Mouse (Mus musculus): Measurements from ENCODE around the gene Alox12.

Alox12 gene

DNA sequence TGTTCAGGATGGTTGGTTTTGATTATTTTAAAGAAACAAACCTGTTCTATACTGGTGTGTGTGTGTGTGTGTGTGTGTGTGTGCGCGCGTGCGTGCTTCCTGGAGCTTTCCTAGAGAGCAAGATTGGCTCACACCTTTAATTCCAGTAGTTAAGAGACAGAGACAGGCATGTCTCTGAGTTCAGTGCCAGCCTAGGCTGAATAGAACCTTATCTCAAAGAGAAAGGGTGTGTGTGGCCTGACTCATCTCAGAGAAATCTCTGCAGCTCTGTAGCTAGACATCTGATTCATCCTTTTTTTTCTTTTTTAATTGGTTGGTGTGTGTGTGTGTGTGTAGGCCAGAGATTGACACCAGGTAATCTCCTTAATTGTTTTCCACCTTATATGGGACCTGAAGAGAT is 3.9 kb upstream of the Alox12 start:
- Histone ChIP-seq H3K27me3 (ENCODE audit: insufficient read depth, low read length) (peaks cover 33% of the 10 kb centered on the region), H3K9me3 (ENCODE audit: low read length) (no peaks in the 10 kb centered on the region), H3K36me3 (ENCODE audit: insufficient read depth, low read length) (no peaks in the 10 kb centered on the region), H3K4me1 (replicated peaks; ENCODE audit: low read depth, low read length) (peaks cover 19% of the 10 kb centered on the region), H3K4me3 (replicated peaks; ENCODE audit: low read length) (no peak overlapping the region)
- no peak for TF ChIP-seq CTCF (conservative IDR thresholded peaks at IDR 0.05; ENCODE audit: low read length)
- TF ChIP-seq POU5F1 (IDR thresholded peaks at IDR 0.05; ENCODE audit: borderline replicate concordance, low read length), result no peak
- no peak for TF ChIP-seq NANOG (IDR thresholded peaks at IDR 0.05; ENCODE audit: borderline replicate concordance, low read length)

DNA sequence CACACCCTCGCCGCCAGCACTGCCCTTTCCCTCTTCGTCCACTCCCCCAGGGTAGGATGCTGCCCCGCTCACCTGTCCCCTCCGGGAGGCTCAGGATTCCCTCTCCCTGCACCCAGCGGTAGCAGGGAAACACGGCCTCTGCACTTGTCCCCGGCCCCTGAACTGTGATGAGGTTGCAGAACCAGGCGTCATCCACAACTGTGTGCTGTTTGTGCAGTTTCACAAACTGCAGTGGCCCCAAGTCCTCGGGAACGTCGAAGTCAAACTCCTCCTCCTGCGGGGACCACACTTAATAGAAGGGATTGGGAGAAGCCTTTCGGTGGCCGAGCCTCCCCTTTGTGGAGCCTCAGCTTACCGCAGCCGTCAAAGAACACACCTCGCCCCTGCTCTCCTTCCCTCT is 816 bp downstream of the Alox12 start:
- Histone ChIP-seq H3K27me3 (ENCODE audit: insufficient read depth, low read length) (peaks cover 75% of the 10 kb centered on the region), H3K36me3 (ENCODE audit: insufficient read depth, low read length) (no peaks in the 10 kb centered on the region), H3K4me3 (replicated peaks; ENCODE audit: low read length) (peak overlapping the region; percentile 70), H3K4me1 (replicated peaks; ENCODE audit: low read depth, low read length) (peaks cover 26% of the 10 kb centered on the region), H3K9me3 (ENCODE audit: low read length) (no peaks in the 10 kb centered on the region)
- TF ChIP-seq NANOG (IDR thresholded peaks at IDR 0.05; ENCODE audit: borderline replicate concordance, low read length) (no peak), CTCF (conservative IDR thresholded peaks at IDR 0.05; ENCODE audit: low read length) (no peak), POU5F1 (IDR thresholded peaks at IDR 0.05; ENCODE audit: borderline replicate concordance, low read length) (no peak)

DNA sequence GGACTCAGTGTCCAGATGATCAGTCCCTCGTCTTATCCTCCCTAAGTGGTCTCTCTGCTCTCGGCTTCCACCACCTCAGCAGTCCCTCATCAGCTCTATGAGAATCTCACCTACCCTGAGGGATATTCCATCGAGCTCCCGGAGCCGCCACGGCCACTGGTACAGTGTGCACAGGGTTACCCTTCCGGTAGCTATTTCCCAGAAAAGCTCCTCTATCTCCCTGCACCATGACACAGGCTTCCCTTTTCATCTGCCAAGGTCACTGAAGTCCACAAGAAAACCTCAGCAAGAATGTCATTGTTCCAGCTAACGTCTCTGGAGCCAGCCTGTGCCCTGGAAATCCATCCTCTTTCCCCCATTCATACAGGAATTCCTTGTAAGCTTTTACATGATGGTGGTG is 3.3 kb downstream of the Alox12 start:
- Histone ChIP-seq H3K9me3 (ENCODE audit: low read length) (no peaks in the 10 kb centered on the region), H3K36me3 (ENCODE audit: insufficient read depth, low read length) (no peaks in the 10 kb centered on the region), H3K4me3 (replicated peaks; ENCODE audit: low read length) (no peak overlapping the region), H3K4me1 (replicated peaks; ENCODE audit: low read depth, low read length) (peaks cover 32% of the 10 kb centered on the region), H3K27me3 (ENCODE audit: insufficient read depth, low read length) (peaks cover 64% of the 10 kb centered on the region)
- no peak for TF ChIP-seq POU5F1 (IDR thresholded peaks at IDR 0.05; ENCODE audit: borderline replicate concordance, low read length)
- TF ChIP-seq CTCF (conservative IDR thresholded peaks at IDR 0.05; ENCODE audit: low read length), result no peak
- no peak for TF ChIP-seq NANOG (IDR thresholded peaks at IDR 0.05; ENCODE audit: borderline replicate concordance, low read length)

DNA sequence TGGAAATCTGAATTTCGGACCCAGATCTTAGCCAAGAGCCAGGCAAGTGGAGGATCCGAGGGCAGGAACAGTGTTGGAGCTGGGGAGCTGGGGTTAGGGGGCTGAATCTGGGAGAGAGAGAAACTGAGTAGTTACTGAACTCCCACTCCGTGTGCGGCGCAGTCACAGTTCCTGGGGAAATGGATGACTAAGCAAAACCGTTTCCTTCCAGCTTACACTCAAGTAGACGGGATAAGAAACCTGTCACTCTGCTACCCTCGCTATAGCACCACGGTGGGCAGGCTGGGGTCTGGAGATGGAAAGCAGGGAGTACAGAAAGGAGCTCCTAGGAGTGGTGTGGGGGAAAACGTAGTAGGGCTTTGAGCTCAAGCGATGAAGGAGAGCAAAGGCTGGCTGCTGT is 5.0 kb downstream of the Alox12 start:
- Histone ChIP-seq H3K4me3 (replicated peaks; ENCODE audit: low read length) (no peak overlapping the region), H3K9me3 (ENCODE audit: low read length) (no peaks in the 10 kb centered on the region), H3K27me3 (ENCODE audit: insufficient read depth, low read length) (peaks cover 57% of the 10 kb centered on the region), H3K4me1 (replicated peaks; ENCODE audit: low read depth, low read length) (peaks cover 40% of the 10 kb centered on the region), H3K36me3 (ENCODE audit: insufficient read depth, low read length) (no peaks in the 10 kb centered on the region)
- TF ChIP-seq NANOG (IDR thresholded peaks at IDR 0.05; ENCODE audit: borderline replicate concordance, low read length) (no peak), CTCF (conservative IDR thresholded peaks at IDR 0.05; ENCODE audit: low read length) (no peak), POU5F1 (IDR thresholded peaks at IDR 0.05; ENCODE audit: borderline replicate concordance, low read length) (no peak)

DNA sequence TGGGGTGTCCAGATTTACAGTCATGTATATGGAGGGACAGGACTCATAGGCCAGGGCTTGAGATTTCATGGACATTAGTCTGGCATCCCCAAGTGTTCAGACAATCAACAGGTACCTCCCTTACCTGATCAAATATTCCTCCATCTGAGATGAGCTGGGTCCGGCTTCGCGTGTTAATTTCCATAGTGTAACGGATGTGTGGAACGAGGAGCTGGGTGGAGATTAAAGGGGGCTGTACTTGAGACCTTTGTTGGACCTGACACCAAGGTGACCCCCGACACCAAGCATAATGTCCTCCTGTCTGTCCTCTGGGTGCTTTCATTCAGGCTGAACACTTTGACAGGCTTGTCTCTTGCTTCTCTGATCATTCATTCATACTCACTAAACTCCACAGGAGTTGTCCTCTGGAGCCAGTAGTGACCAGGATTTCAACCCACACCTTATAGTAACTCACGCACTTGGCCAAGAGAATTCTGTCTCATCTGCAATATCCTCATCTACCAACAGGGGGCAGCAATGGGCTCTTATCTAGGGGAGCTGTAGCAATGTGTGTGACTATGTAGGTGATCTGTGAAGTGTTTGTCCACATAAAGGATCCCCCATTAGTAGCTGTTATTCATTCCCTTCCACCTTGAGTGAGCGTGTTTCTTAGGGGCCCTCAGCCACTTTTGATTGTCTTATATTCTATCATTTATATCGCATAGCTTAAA is 7.9 kb downstream of the Alox12 start:
- peaks cover 29% of the 10 kb centered on the region for H3K27me3 ChIP-seq (ENCODE audit: insufficient read depth, low read length)
- no peak overlapping the region for H3K4me3 ChIP-seq (replicated peaks; ENCODE audit: low read length)
- H3K9me3 ChIP-seq (ENCODE audit: low read length), result no peaks in the 10 kb centered on the region
- TF ChIP-seq CTCF (conservative IDR thresholded peaks at IDR 0.05; ENCODE audit: low read length) (peak; percentile 90), POU5F1 (IDR thresholded peaks at IDR 0.05; ENCODE audit: borderline replicate concordance, low read length) (no peak)
- H3K36me3 ChIP-seq (ENCODE audit: insufficient read depth, low read length), result no peaks in the 10 kb centered on the region
- H3K4me1 ChIP-seq (replicated peaks; ENCODE audit: low read depth, low read length), result peaks cover 27% of the 10 kb centered on the region

DNA sequence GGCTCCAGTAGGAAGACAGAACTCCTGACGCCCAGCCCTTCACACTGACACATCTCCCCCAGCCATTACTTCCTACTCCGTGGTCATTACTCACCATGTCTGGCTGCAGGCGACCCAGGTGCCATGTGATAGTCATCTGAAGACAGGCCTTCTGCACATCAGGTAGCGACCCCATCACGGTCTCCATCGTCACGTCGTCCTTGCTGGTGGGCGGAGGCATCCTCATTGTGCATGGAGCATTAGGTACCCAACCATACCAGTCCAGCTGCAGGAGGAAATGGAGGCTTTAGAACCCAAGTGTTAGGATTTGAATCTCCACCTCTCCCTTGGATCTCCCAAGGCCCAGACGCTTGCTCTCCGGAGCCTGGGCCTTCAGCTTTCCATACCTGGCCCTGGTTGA is 12.6 kb downstream of the Alox12 start:
- H3K9me3 ChIP-seq (ENCODE audit: low read length), result no peaks in the 10 kb centered on the region
- no peak overlapping the region for H3K4me3 ChIP-seq (replicated peaks; ENCODE audit: low read length)
- no peaks in the 10 kb centered on the region for H3K27me3 ChIP-seq (ENCODE audit: insufficient read depth, low read length)
- TF ChIP-seq NANOG (IDR thresholded peaks at IDR 0.05; ENCODE audit: borderline replicate concordance, low read length), result no peak
- TF ChIP-seq POU5F1 (IDR thresholded peaks at IDR 0.05; ENCODE audit: borderline replicate concordance, low read length), result no peak
- no peak for TF ChIP-seq CTCF (conservative IDR thresholded peaks at IDR 0.05; ENCODE audit: low read length)
- H3K36me3 ChIP-seq (ENCODE audit: insufficient read depth, low read length), result no peaks in the 10 kb centered on the region
- H3K4me1 ChIP-seq (replicated peaks; ENCODE audit: low read depth, low read length), result peaks cover 51% of the 10 kb centered on the region

DNA sequence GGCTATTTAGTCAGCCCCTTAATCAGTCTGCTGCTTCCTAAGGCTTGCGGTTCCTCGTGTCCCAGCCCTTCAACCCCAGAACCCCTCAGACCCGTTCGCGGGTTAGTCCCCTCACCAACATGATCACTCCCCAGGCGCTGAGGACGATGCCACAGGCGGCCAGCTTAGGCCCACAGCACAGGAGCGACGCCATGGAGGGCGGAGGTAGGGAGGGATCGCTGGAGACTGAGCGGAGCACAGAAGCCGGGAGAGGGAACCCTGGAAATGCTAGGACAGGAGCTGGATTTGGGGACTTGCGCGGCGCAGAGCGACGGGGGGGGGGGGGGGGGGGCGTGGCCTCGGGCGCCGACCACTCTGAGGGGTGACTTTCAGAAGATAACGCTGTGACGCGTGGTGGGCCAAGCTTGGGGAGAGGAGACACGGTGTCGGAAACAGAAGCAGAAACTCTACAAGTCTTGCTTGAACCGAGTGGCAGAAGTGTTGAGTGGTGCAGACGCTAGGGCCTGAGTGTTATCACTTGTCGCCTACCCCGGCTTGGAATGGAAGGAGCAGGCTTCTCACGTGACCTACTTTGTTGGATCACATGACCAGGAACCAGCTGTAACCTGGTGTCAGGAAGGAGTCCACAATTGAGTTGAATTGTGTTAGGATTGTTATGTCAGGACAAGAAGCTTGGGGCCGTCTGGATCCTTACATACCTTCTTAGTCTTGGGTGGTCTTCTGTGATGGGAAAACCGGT is 15.4 kb downstream of the Alox12 start, which contains the start of the genes Gm21988 and Rnasek:
Gene Gm21988, minus strand, starts transcription at position 290 of the 739 bp plus-strand sequence.
Gene Rnasek, minus strand, starts transcription at position 302 of the 739 bp plus-strand sequence.
- Histone ChIP-seq H3K36me3 (ENCODE audit: insufficient read depth, low read length) (peaks cover 22% of the 10 kb centered on the region), H3K4me1 (replicated peaks; ENCODE audit: low read depth, low read length) (peaks cover 55% of the 10 kb centered on the region), H3K9me3 (ENCODE audit: low read length) (no peaks in the 10 kb centered on the region), H3K4me3 (replicated peaks; ENCODE audit: low read length) (peak within 1 kb of the TSS; percentile 99), H3K27me3 (ENCODE audit: insufficient read depth, low read length) (no peaks in the 10 kb centered on the region)
- no peak for TF ChIP-seq CTCF (conservative IDR thresholded peaks at IDR 0.05; ENCODE audit: low read length)

DNA sequence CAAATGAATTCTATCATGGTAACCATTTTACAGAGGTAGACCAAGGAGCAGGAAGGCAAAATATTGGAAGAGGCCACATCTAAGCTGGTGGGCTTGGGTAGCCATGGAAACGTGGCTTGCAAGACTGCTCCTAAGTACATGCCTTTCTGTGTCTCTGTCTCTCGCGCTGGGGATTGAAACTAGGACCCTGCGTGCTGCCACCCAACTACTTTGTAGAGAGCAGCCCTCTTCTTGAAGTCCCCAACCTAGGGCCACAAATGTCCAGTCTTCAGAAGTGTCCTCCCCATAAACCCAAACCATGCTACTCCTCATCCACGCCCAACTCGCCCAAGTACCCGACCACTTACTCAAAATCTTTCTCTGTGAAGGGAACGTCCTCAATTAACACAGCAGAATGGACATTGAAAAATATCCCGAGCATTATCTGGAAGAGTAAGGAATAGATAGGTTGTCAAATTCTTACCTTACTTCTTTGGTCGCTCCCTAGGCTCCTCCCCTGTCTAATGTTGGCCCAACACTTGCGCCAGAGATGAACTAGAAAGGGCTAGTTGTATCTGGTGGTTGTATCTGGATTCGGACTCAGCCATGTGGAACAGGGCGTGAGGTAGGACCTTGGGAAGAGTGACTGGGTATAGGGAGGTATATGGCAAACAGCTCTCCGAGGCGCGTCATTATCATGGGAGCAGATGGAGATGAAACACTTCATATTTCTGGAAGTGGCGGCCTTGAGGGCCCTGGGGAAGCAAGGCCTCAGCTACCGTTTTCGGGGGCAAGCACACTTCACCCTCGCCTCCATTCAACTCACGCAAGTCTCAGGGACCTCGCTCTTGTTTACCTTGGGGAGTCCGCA is 16.3 kb downstream of the Alox12 start:
- H3K36me3 ChIP-seq (ENCODE audit: insufficient read depth, low read length), result peaks cover 27% of the 10 kb centered on the region
- no peaks in the 10 kb centered on the region for H3K27me3 ChIP-seq (ENCODE audit: insufficient read depth, low read length)
- H3K4me3 ChIP-seq (replicated peaks; ENCODE audit: low read length), result peak overlapping the region; percentile 99
- H3K9me3 ChIP-seq (ENCODE audit: low read length), result no peaks in the 10 kb centered on the region
- H3K4me1 ChIP-seq (replicated peaks; ENCODE audit: low read depth, low read length), result peaks cover 64% of the 10 kb centered on the region
- TF ChIP-seq POU5F1 (IDR thresholded peaks at IDR 0.05; ENCODE audit: borderline replicate concordance, low read length), result no peak
- TF ChIP-seq CTCF (conservative IDR thresholded peaks at IDR 0.05; ENCODE audit: low read length), result no peak
- no peak for TF ChIP-seq NANOG (IDR thresholded peaks at IDR 0.05; ENCODE audit: borderline replicate concordance, low read length)

All from E14TG2a.4 (cell line).